15 mouse cellular contexts compared by ENCODE assay signal in the genomic region with DNA sequence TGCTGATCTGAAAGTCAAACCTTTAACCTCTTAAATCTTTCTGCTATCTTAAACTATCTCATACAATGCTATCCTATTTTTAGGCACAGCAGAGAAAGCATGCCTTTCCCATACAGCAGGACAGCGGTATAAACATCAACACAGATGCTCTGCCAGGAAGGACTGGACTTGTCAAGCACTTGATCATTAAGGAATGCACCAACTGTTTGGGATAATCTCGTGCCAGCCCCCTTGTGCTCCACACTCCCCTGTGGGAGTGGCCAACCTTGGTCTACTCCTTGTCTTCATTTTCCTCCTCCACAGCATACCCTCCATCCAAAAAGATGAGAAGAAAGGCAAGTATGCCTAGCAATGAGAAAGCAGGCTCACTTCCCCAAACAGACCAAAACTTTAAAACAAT.
DNase-seq lines count a peak whose midpoint lies in the region; ATAC-seq and TF ChIP-seq lines count a peak whose summit lies in the region.
"Had no signal": no experiment of that assay in that cellular context is flagged by ENCODE, and none has a peak within 500 bp of the region (broad histone marks: within the 10 kb centered on the region; RNA-seq: fewer than 3 reads in every experiment).

No protein-coding gene starts in this region.

- TF ChIP-seq CTCF in forebrain, postnatal 0 days (IDR thresholded peaks at IDR 0.05; ENCODE audit: low read depth), result no peak
- no peak for TF ChIP-seq CTCF in lung, embryonic 14.5 days (IDR thresholded peaks at IDR 0.05; ENCODE audit: low read depth)

- no peak overlapping the region for H3K4me2 ChIP-seq in forebrain, embryonic 12.5 days
- H3K4me2 ChIP-seq in forebrain, postnatal 0 days (ENCODE audit: low read depth), result no peak overlapping the region
- no peak overlapping the region for H3K4me2 ChIP-seq in lung, embryonic 14.5 days
- H3K4me2 ChIP-seq in forebrain, embryonic 14.5 days (ENCODE audit: low read length), result no peak overlapping the region
- no peak overlapping the region for H3K4me2 ChIP-seq in lung, embryonic 16.5 days (ENCODE audit: low read depth, low read length)
- H3K4me2 ChIP-seq: embryonic facial prominence, embryonic 15.5 days had no signal

- no peak overlapping the region for H3K9ac ChIP-seq in forebrain, embryonic 12.5 days
- H3K9ac ChIP-seq in forebrain, postnatal 0 days, result no peak overlapping the region
- H3K9ac ChIP-seq in lung, embryonic 14.5 days, result no peak overlapping the region
- no peak overlapping the region for H3K9ac ChIP-seq in forebrain, embryonic 14.5 days (ENCODE audit: low read length)
- no peak overlapping the region for H3K9ac ChIP-seq in lung, embryonic 16.5 days (ENCODE audit: low read length)
- H3K9ac ChIP-seq: embryonic facial prominence, embryonic 15.5 days had no signal

- H3K4me1 ChIP-seq in forebrain, embryonic 12.5 days, result peaks cover 26% of the 10 kb centered on the region
- H3K4me1 ChIP-seq in forebrain, postnatal 0 days (ENCODE audit: insufficient read depth), result no peaks in the 10 kb centered on the region
- 0 out of 2 replicates have a peak, but pooled peaks cover 3% of the 10 kb centered on the region for H3K4me1 ChIP-seq in lung, embryonic 14.5 days (ENCODE audit: insufficient read depth)
- H3K4me1 ChIP-seq in forebrain, embryonic 14.5 days (ENCODE audit: control insufficient read depth, insufficient read depth, low read length), result peaks cover 17% of the 10 kb centered on the region
- peaks cover 4% of the 10 kb centered on the region for H3K4me1 ChIP-seq in lung, embryonic 16.5 days (replicated peaks; ENCODE audit: control insufficient read depth, insufficient read depth, low read length)

- WGBS in forebrain, embryonic 12.5 days, result 23% methylated on average over 2 of the region's 2 CpGs
- WGBS in forebrain, postnatal 0 days, result 13% methylated on average over 2 of the region's 2 CpGs
- WGBS in lung, embryonic 14.5 days, result 12% methylated on average over 2 of the region's 2 CpGs
- WGBS in forebrain, embryonic 14.5 days, result 17% methylated on average over 2 of the region's 2 CpGs
- WGBS in lung, embryonic 16.5 days, result 19% methylated on average over 2 of the region's 2 CpGs

- H3K27me3 ChIP-seq in forebrain, embryonic 12.5 days, result no peaks in the 10 kb centered on the region
- H3K27me3 ChIP-seq in forebrain, postnatal 0 days (ENCODE audit: insufficient read depth, low read length), result no peaks in the 10 kb centered on the region
- H3K27me3 ChIP-seq in lung, embryonic 14.5 days (ENCODE audit: insufficient read depth, low read length), result no peaks in the 10 kb centered on the region
- no peaks in the 10 kb centered on the region for H3K27me3 ChIP-seq in forebrain, embryonic 14.5 days (replicated peaks; ENCODE audit: control insufficient read depth, insufficient read depth, low read length)
- no peaks in the 10 kb centered on the region for H3K27me3 ChIP-seq in lung, embryonic 16.5 days (ENCODE audit: control insufficient read depth, insufficient read depth, low read depth, low read length)
- H3K27me3 ChIP-seq: embryonic facial prominence, embryonic 15.5 days had no signal

- no peaks in the 10 kb centered on the region for H3K9me3 ChIP-seq in forebrain, embryonic 12.5 days
- no peaks in the 10 kb centered on the region for H3K9me3 ChIP-seq in forebrain, postnatal 0 days (ENCODE audit: low read length)
- H3K9me3 ChIP-seq in lung, embryonic 14.5 days (ENCODE audit: low read depth, low read length), result no peaks in the 10 kb centered on the region
- no peaks in the 10 kb centered on the region for H3K9me3 ChIP-seq in forebrain, embryonic 14.5 days (replicated peaks; ENCODE audit: control insufficient read depth, low read length)
- no peaks in the 10 kb centered on the region for H3K9me3 ChIP-seq in lung, embryonic 16.5 days (ENCODE audit: control insufficient read depth, low read length)
- H3K9me3 ChIP-seq: embryonic facial prominence, embryonic 15.5 days; G1E had no signal

- no peak overlapping the region for H3K4me3 ChIP-seq in forebrain, embryonic 12.5 days (replicated peaks)
- no peak overlapping the region for H3K4me3 ChIP-seq in forebrain, postnatal 0 days (ENCODE audit: low read depth, low read length)
- no peak overlapping the region for H3K4me3 ChIP-seq in lung, embryonic 14.5 days (ENCODE audit: low read depth, low read length)
- H3K4me3 ChIP-seq in forebrain, embryonic 14.5 days (ENCODE audit: low read depth, low read length), result no peak overlapping the region
- H3K4me3 ChIP-seq in lung, embryonic 16.5 days (ENCODE audit: low read length), result no peak overlapping the region
- H3K4me3 ChIP-seq: embryonic facial prominence, embryonic 15.5 days had no signal

- DNase-seq in forebrain, postnatal 0 days, result no peak
- DNase-seq in lung, embryonic 14.5 days, result peak; percentile 52
- DNase-seq in lung, postnatal 14 days, result no peak
- DNase-seq in forebrain, embryonic 14.5 days (ENCODE audit: low spot score), result peak; percentile 68
- DNase-seq in cerebellum, postnatal 36 days, result no peak
- DNase-seq in layer of hippocampus, postnatal 36 days, result no peak
- DNase-seq: B cell, adult 2 months; cerebellum, adult 8-10 months; kidney, adult 11 months; retina, postnatal 1 day; thymus, adult 2 months had no signal

- ATAC-seq in forebrain, embryonic 12.5 days (ENCODE audit: low FRiP score), result no peak
- ATAC-seq in forebrain, postnatal 0 days, result no peak
- ATAC-seq in lung, embryonic 14.5 days (ENCODE audit: insufficient read depth), result peak; percentile 73
- ATAC-seq in forebrain, embryonic 14.5 days, result 0 out of 2 replicates have a peak, but pooled peaks have one; percentile 54
- peak; percentile 67 for ATAC-seq in lung, embryonic 16.5 days (ENCODE audit: low read depth)

- H3K36me3 ChIP-seq in forebrain, embryonic 12.5 days (replicated peaks), result no peaks in the 10 kb centered on the region
- H3K36me3 ChIP-seq in forebrain, postnatal 0 days (ENCODE audit: insufficient read depth), result no peaks in the 10 kb centered on the region
- H3K36me3 ChIP-seq in lung, embryonic 14.5 days (ENCODE audit: insufficient read depth), result no peaks in the 10 kb centered on the region
- no peaks in the 10 kb centered on the region for H3K36me3 ChIP-seq in forebrain, embryonic 14.5 days (ENCODE audit: control insufficient read depth, insufficient read depth, low read length)
- H3K36me3 ChIP-seq in lung, embryonic 16.5 days (ENCODE audit: control insufficient read depth, insufficient read depth, low read length), result no peaks in the 10 kb centered on the region
- H3K36me3 ChIP-seq: embryonic facial prominence, embryonic 15.5 days; G1E had no signal

- H3K27ac ChIP-seq in forebrain, embryonic 12.5 days, result 0 out of 2 replicates have a peak overlapping the region, but pooled peaks have one; percentile 46
- no peak overlapping the region for H3K27ac ChIP-seq in forebrain, postnatal 0 days (ENCODE audit: low read depth, low read length)
- no peak overlapping the region for H3K27ac ChIP-seq in lung, embryonic 14.5 days (ENCODE audit: low read depth)
- no peak overlapping the region for H3K27ac ChIP-seq in forebrain, embryonic 14.5 days (ENCODE audit: low read depth, low read length)
- H3K27ac ChIP-seq in lung, embryonic 16.5 days (ENCODE audit: low read length), result no peak overlapping the region
- H3K27ac ChIP-seq: embryonic facial prominence, embryonic 15.5 days had no signal

Comparison
In these comparisons a context has a peak if more than half of its experiments do, and no peak if none do; other contexts are left out.
1. ATAC-seq: peak in lung, embryonic 14.5 days (single experiment), forebrain, embryonic 14.5 days (single experiment) and lung, embryonic 16.5 days (single experiment); none in forebrain, embryonic 12.5 days (single experiment) and forebrain, postnatal 0 days (single experiment).
2. DNase-seq: peak in lung, embryonic 14.5 days (single experiment) and forebrain, embryonic 14.5 days (single experiment); none in forebrain, postnatal 0 days (single experiment), lung, postnatal 14 days (single experiment), cerebellum, postnatal 36 days (0 of 2) and layer of hippocampus, postnatal 36 days (0 of 2).